Mouse (Mus musculus) thymus, adult 2 months (tissue): ENCODE measurements around the gene Vtcn1.

ENCODE experiments used
- CTCF ChIP-seq: fragments of 200-500 bp; IDR thresholded peaks from 2 replicates; pipeline ENCODE4 v1.5.1; 2012; ENCODE audit warnings: mild to moderate bottlenecking, control low read depth, low read length, moderate library complexity, borderline replicate concordance; ENCODE audit not compliant: control insufficient read depth, poor library complexity, insufficient read depth; ENCODE audit errors: extremely low read depth
- POLR2A ChIP-seq: fragments of 200-500 bp; IDR thresholded peaks from 2 replicates; pipeline ENCODE4 v1.6.1; 2012; ENCODE audit warnings: mild to moderate bottlenecking, low read length, control low read depth, moderate library complexity; ENCODE audit not compliant: control insufficient read depth, poor library complexity, insufficient read depth; ENCODE audit errors: extremely low read depth

DNA sequence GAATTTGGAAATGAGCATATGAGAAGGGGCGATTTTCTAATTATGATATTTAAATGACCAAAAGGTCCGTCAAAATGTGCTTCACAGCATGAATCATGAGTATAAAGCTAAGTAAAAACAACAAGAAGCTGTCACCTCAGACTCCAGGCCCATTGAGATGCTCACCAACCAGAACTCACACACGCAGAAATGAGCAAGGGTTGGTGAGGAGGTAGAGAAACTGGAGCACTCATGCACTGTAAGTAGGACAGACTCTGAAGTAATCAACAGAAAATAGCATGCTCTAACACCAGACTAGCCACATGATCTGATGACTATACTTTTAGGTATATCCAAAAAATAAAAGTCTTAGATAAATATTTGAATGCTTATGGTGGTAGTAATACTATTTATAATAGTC lies 65.1 kb downstream of the Vtcn1 start:
- no peak for TF ChIP-seq CTCF
- TF ChIP-seq POLR2A: no peak
